In the genomic region with DNA sequence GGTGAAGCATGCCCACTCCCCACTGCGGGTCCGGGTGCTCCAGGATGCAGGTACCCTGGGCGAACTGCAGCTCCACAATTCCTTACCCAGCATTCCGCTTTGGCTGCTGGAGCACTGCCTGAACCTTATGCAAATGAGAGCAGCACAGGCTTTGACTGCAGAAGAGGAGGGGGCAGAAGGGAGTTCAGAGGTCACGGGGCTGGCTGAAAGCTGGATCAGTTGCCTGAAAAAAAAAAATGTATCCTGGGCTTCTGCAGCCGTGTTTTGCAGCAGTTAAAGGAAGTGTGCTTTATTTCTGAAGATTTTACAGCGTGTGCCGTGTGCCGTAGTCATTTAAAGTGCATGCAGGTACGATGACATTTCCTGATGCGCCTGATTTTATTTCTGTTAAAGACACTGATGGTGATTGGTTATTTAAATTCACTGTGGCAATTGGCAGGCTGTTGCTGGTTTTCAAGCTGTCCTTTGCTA, we compare ENCODE assay signal across 8 mouse cellular contexts.
DNase-seq lines count a peak whose midpoint lies in the region; ATAC-seq lines count a peak whose summit lies in the region.

No protein-coding gene starts in this region.

- no peaks in the 10 kb centered on the region for H3K36me3 ChIP-seq in midbrain, embryonic 15.5 days (replicated peaks)

- H3K4me2 ChIP-seq in midbrain, embryonic 15.5 days, result peak overlapping the region; percentile 69

- no peaks in the 10 kb centered on the region for H3K9me3 ChIP-seq in midbrain, embryonic 15.5 days

- DNase-seq in ZHBTc4 (ENCODE audit: low read depth, low spot score), result peak; percentile 88
- DNase-seq in cerebellum, postnatal 10 days, result peak; percentile 90 to 92
- DNase-seq in frontal cortex, postnatal 10 days (ENCODE audit: low spot score in 2 of 2), result peak; percentile 70 to 76
- peak; percentile 62 for DNase-seq in kidney, adult 18-20 months
- peak; percentile 89 for DNase-seq in left cerebral cortex, postnatal 4 days
- peak; percentile 56 for DNase-seq in testis, postnatal 10 days (ENCODE audit: low spot score)
- DNase-seq in thymus, postnatal 4 days, result no peak

- no peaks in the 10 kb centered on the region for H3K27me3 ChIP-seq in midbrain, embryonic 15.5 days (replicated peaks)

- peak; percentile 91 for ATAC-seq in midbrain, embryonic 15.5 days (replicated peaks)

- under 1% methylated on average over 11 of the region's 11 CpGs for WGBS in midbrain, embryonic 15.5 days

- peak overlapping the region; percentile 92 for H3K27ac ChIP-seq in midbrain, embryonic 15.5 days

- peak overlapping the region; percentile 56 for H3K9ac ChIP-seq in midbrain, embryonic 15.5 days

- peaks cover 23% of the 10 kb centered on the region for H3K4me1 ChIP-seq in midbrain, embryonic 15.5 days

- H3K4me3 ChIP-seq in midbrain, embryonic 15.5 days, result peak overlapping the region; percentile 51

- intact Hi-C loops in left cerebral cortex, postnatal 4 days (cut with DNase I), result loop anchor here (2.0 to 10.0 kb wide), 2 partner anchors 85 to 243 kb away; no protein-coding TSS in a partner anchor
